Mouse (Mus musculus): ENCODE data around the gene Fgfr2. TPM values are rescaled to one million over a fixed set of nuclear protein-coding genes. Genes with fewer than 3 reads are reported as not detected.

Gene Fgfr2
- total RNA-seq, 1 experiment = 37.5 TPM

DNA sequence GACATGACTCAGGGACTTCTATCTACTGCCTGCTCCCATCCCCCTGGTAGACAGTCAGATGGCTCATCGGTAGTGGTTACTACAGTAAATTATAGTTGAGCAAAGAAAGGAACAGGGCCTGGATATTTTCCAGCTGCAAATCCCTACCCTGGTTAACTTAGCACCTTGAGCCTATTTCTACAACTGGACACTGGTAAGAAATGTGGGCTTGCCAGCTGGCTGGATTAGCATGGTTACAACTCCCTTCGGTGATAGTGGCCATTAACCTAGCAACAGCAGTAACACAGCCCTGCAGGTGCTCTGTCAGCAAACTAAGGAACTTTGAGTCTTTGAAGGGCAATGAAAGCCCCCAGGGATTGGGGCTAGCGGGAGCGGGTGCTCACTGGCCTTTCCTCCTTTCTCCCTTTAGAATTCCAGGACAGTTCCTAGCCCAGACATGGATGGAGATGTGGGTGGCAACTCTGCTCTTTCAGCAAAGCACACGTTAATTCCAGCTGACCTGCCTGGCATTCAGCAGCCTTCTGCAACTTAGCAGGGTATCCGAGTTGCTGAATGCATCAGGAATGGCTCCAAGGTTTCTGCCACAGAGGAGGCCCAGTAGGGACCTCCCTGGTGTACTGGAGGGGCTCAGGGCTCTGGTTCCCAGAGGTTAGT lies 390.9 kb downstream of the Fgfr2 start:
- no peak for TF ChIP-seq CHD2 (IDR thresholded peaks at IDR 0.05; ENCODE audit: low read depth, low read length)
- TF ChIP-seq HCFC1 (IDR thresholded peaks at IDR 0.05; ENCODE audit: borderline replicate concordance, insufficient read depth, low read length) = no peak
- no peak for TF ChIP-seq ZC3H11A (IDR thresholded peaks at IDR 0.05; ENCODE audit: borderline replicate concordance, low read depth, low read length)
- no peak overlapping the region for H3K9ac ChIP-seq (ENCODE audit: insufficient read depth, low read depth, low read length, poor library complexity, severe bottlenecking)
- H3K27ac ChIP-seq (ENCODE audit: insufficient read depth, low read depth, low read length, poor library complexity, severe bottlenecking) = no peak overlapping the region
- H3K36me3 ChIP-seq (ENCODE audit: control insufficient read depth, insufficient read depth, low read length, poor library complexity, severe bottlenecking) = no peaks in the 10 kb centered on the region
- peaks cover 13 to 26% of the 10 kb centered on the region in 2 experiments; a peak in 3 of 4 replicates for H3K4me1 ChIP-seq (ENCODE audit: control insufficient read depth in 2 of 2, insufficient read depth in 2 of 2, low read length in 2 of 2, poor library complexity in 1 of 2)
- no peaks in the 10 kb centered on the region for H3K9me3 ChIP-seq (ENCODE audit: control insufficient read depth, insufficient read depth, low read depth, low read length)
- DNase-seq (ENCODE audit: low read depth, low spot score) = no peak
- no peak overlapping the region for H3K4me3 ChIP-seq (ENCODE audit: insufficient read depth in 1 of 2, low read depth in 1 of 2, low read length in 2 of 2, poor library complexity in 1 of 2, severe bottlenecking in 1 of 2)
- in situ Hi-C loops (cut with MboI; ENCODE audit: low sequenced_read_pairs in 2 of 2, unreplicated experiment in 2 of 2) = no loop called here

DNA sequence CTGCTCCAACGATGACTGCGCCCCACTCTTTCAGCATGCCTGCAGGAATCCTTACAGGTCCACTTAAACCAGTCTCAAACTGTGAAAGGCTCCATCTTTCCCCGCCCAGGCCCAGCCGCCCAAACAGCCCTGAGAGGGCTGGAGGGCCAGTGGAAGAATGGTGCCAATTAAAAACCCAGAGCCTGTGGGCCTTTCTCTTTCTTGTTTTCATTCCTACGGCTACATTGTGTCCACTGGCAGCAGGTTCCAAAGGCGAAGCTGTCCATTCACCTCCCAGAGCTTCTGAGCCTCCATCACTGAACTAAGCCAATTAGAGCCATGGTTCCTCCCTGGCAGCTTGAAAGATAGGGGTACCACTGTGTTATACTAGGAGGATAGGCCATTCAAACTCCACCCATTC lies 391.6 kb downstream of the Fgfr2 start:
- no peak overlapping the region for H3K27ac ChIP-seq (ENCODE audit: insufficient read depth, low read depth, low read length, poor library complexity, severe bottlenecking)
- H3K36me3 ChIP-seq (ENCODE audit: control insufficient read depth, insufficient read depth, low read length, poor library complexity, severe bottlenecking) = no peaks in the 10 kb centered on the region
- no peak overlapping the region for H3K4me3 ChIP-seq (ENCODE audit: insufficient read depth in 1 of 2, low read depth in 1 of 2, low read length in 2 of 2, poor library complexity in 1 of 2, severe bottlenecking in 1 of 2)
- no peak for DNase-seq (ENCODE audit: low read depth, low spot score)
- no peaks in the 10 kb centered on the region for H3K9me3 ChIP-seq (ENCODE audit: control insufficient read depth, insufficient read depth, low read depth, low read length)
- TF ChIP-seq CHD2 (IDR thresholded peaks at IDR 0.05; ENCODE audit: low read depth, low read length) (no peak), ZC3H11A (IDR thresholded peaks at IDR 0.05; ENCODE audit: borderline replicate concordance, low read depth, low read length) (no peak), ZNF384 (IDR thresholded peaks at IDR 0.05; ENCODE audit: low read depth, low read length) (no peak), MAFK (IDR thresholded peaks at IDR 0.05; ENCODE audit: insufficient read depth, low read depth, low read length) (no peak), HCFC1 (IDR thresholded peaks at IDR 0.05; ENCODE audit: borderline replicate concordance, insufficient read depth, low read length) (no peak)
- in situ Hi-C loops (cut with MboI; ENCODE audit: low sequenced_read_pairs in 2 of 2, unreplicated experiment in 2 of 2) = no loop called here
- H3K4me1 ChIP-seq (ENCODE audit: control insufficient read depth in 2 of 2, insufficient read depth in 2 of 2, low read length in 2 of 2, poor library complexity in 1 of 2) = peaks cover 12 to 24% of the 10 kb centered on the region in 2 experiments; a peak in 3 of 4 replicates
- H3K9ac ChIP-seq (ENCODE audit: insufficient read depth, low read depth, low read length, poor library complexity, severe bottlenecking) = no peak overlapping the region

DNA sequence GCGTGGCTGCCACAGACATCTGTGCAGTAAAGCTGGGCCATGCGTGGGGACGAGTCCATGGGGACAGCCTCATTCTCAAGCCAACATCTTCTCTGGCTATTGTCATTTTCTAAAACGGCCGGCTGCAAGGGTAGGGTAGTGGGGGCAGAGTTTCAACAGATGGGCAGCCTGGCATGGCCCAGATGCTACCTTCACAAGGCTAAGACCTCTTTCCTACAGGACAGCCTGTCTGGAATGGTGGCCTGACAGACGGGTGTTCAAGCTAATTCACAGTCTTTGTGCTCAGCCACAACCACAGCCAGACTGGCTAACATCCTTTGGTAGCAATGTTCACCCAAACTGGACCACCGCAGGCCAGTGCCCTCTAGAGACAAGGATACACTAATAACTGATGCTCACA lies 392.6 kb downstream of the Fgfr2 start:
- Histone ChIP-seq H3K36me3 (ENCODE audit: control insufficient read depth, insufficient read depth, low read length, poor library complexity, severe bottlenecking) (no peaks in the 10 kb centered on the region), H3K9me3 (ENCODE audit: control insufficient read depth, insufficient read depth, low read depth, low read length) (no peaks in the 10 kb centered on the region), H3K9ac (ENCODE audit: insufficient read depth, low read depth, low read length, poor library complexity, severe bottlenecking) (no peak overlapping the region), H3K4me3 (ENCODE audit: insufficient read depth in 1 of 2, low read depth in 1 of 2, low read length in 2 of 2, poor library complexity in 1 of 2, severe bottlenecking in 1 of 2) (no peak overlapping the region), H3K4me1 (ENCODE audit: control insufficient read depth in 2 of 2, insufficient read depth in 2 of 2, low read length in 2 of 2, poor library complexity in 1 of 2) (peaks cover 8 to 19% of the 10 kb centered on the region in 2 experiments; a peak in 3 of 4 replicates), H3K27ac (ENCODE audit: insufficient read depth, low read depth, low read length, poor library complexity, severe bottlenecking) (no peak overlapping the region)
- TF ChIP-seq CHD2 (IDR thresholded peaks at IDR 0.05; ENCODE audit: low read depth, low read length) = no peak
- TF ChIP-seq ZC3H11A (IDR thresholded peaks at IDR 0.05; ENCODE audit: borderline replicate concordance, low read depth, low read length) = no peak
- no peak for TF ChIP-seq MAFK (IDR thresholded peaks at IDR 0.05; ENCODE audit: insufficient read depth, low read depth, low read length)
- TF ChIP-seq ZNF384 (IDR thresholded peaks at IDR 0.05; ENCODE audit: low read depth, low read length) = no peak
- no peak for TF ChIP-seq HCFC1 (IDR thresholded peaks at IDR 0.05; ENCODE audit: borderline replicate concordance, insufficient read depth, low read length)
- DNase-seq (ENCODE audit: low read depth, low spot score) = no peak
- in situ Hi-C loops (cut with MboI; ENCODE audit: low sequenced_read_pairs in 2 of 2, unreplicated experiment in 2 of 2) = no loop called here

DNA sequence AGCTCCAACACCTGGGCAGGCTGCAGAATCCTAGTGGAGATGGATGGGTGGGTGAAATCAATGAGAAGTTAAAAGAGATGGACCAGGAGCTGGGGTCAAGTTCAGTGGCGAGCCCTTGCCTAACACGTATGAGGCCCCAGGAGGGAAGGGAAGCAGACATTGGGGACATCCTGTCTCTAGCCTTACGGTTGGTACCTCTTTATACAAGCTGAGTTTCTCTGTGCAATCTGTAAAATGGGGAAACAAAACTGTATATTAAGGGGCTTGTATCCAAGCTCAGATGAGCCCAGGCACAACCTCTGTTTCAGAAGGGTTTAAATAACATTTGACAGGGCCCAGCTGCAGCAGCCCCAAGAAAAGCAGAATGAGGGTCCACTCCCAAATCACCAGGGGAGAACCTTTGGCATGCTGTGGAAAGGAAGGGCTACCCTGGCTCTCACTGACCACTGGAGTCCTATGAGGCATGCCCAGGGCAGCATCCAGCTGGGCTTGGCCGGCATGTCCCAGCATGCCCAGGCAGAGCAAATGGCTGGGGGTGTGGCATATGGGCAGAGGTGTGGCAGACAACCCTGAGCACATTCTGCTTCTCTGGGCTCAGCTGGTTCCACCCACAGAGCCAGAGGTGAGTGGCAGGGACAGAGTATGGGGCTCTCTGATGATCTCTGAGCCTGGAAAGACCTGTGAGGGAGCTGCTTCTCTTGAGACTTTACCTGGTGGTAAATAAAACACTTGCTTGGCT lies 393.9 kb downstream of the Fgfr2 start:
- Histone ChIP-seq H3K36me3 (ENCODE audit: control insufficient read depth, insufficient read depth, low read length, poor library complexity, severe bottlenecking) (no peaks in the 10 kb centered on the region), H3K4me1 (ENCODE audit: control insufficient read depth in 2 of 2, insufficient read depth in 2 of 2, low read length in 2 of 2, poor library complexity in 1 of 2) (peaks cover 8 to 10% of the 10 kb centered on the region in 2 experiments; a peak in 2 of 4 replicates), H3K9me3 (ENCODE audit: control insufficient read depth, insufficient read depth, low read depth, low read length) (no peaks in the 10 kb centered on the region), H3K4me3 (ENCODE audit: insufficient read depth in 1 of 2, low read depth in 1 of 2, low read length in 2 of 2, poor library complexity in 1 of 2, severe bottlenecking in 1 of 2) (no peak overlapping the region), H3K27ac (ENCODE audit: insufficient read depth, low read depth, low read length, poor library complexity, severe bottlenecking) (peak overlapping the region; percentile 60), H3K9ac (ENCODE audit: insufficient read depth, low read depth, low read length, poor library complexity, severe bottlenecking) (no peak overlapping the region)
- in situ Hi-C loops (cut with MboI; ENCODE audit: low sequenced_read_pairs in 2 of 2, unreplicated experiment in 2 of 2) = no loop called here
- no peak for DNase-seq (ENCODE audit: low read depth, low spot score)
- no peak for TF ChIP-seq ZNF384 (IDR thresholded peaks at IDR 0.05; ENCODE audit: low read depth, low read length)
- no peak for TF ChIP-seq ZC3H11A (IDR thresholded peaks at IDR 0.05; ENCODE audit: borderline replicate concordance, low read depth, low read length)
